Mouse (Mus musculus): ENCODE measurements around the gene Adamtsl2.

DNA sequence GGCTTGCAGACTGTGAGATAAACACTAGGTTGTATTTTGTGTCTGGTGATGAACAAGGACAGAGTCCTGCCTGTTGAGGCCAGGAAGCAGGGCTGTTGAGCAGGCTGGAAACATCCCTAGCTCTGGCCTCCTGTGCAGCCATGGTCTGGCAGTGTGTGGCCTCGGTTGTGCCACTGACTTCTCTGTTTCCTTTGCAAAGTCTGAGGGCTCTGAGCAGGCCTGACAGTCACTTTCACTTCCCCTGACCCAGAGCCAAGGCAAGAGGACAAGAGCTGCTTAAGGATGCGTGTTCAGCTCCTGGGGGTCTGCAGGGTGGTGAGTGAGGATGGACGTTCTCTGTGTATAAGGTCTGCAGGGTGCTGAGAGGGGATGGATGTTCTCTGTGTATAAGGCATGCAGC is 49.8 kb downstream of the Adamtsl2 start:
- TF ChIP-seq CTCF (IDR thresholded peaks at IDR 0.05; ENCODE audit: control insufficient read depth, insufficient read depth, insufficient read length), result no peak
- TF ChIP-seq MAX (IDR thresholded peaks at IDR 0.05), result no peak
- no peak for TF ChIP-seq USF1 (IDR thresholded peaks at IDR 0.05; ENCODE audit: low read depth)
- TF ChIP-seq CEBPB (IDR thresholded peaks at IDR 0.05; ENCODE audit: low read depth), result no peak
- no peak for TF ChIP-seq MYOD1 (IDR thresholded peaks at IDR 0.05; ENCODE audit: control insufficient read depth, insufficient read length, low read depth)
- no peak for TF ChIP-seq MYOG (IDR thresholded peaks at IDR 0.05; ENCODE audit: control insufficient read depth, extremely low read depth, insufficient read length)
- TF ChIP-seq FOSL1 (IDR thresholded peaks at IDR 0.05; ENCODE audit: insufficient read depth, low read length, poor library complexity, severe bottlenecking), result no peak
